Mouse (Mus musculus): ENCODE results near the gene Kcnma1.

Gene Kcnma1

GRCm38 (mm10) chr14:24014391-24014790, at the start of gene Kcnma1:
Gene Kcnma1, minus strand, starts transcription at chr14:24014491.
- in situ Hi-C loops (cut with MboI; ENCODE audit: low sequenced_read_pairs) = no loop called here

- in situ Hi-C loops (cut with MboI; ENCODE audit: low sequenced_read_pairs) = no loop called here
Measured at GRCm38 (mm10) chr14:24059747-24060146, 45.5 kb upstream of the Kcnma1 start.

GRCm38 (mm10) chr14:24059287-24059686, 45.0 kb upstream of the Kcnma1 start:
- in situ Hi-C loops (cut with MboI; ENCODE audit: low sequenced_read_pairs) = no loop called here

GRCm38 (mm10) chr14:24051821-24052220, 37.5 kb upstream of the Kcnma1 start:
- in situ Hi-C loops (cut with MboI; ENCODE audit: low sequenced_read_pairs) = no loop called here

- in situ Hi-C loops (cut with MboI; ENCODE audit: low sequenced_read_pairs) = no loop called here
Measured at GRCm38 (mm10) chr14:24036609-24037008, 22.3 kb upstream of the Kcnma1 start.

- in situ Hi-C loops (cut with MboI; ENCODE audit: low sequenced_read_pairs) = no loop called here
Measured at GRCm38 (mm10) chr14:24036208-24036535, 21.9 kb upstream of the Kcnma1 start.

GRCm38 (mm10) chr14:24035486-24036207, 21.4 kb upstream of the Kcnma1 start:
- in situ Hi-C loops (cut with MboI; ENCODE audit: low sequenced_read_pairs) = no loop called here

GRCm38 (mm10) chr14:24032876-24033389, 18.6 kb upstream of the Kcnma1 start:
- in situ Hi-C loops (cut with MboI; ENCODE audit: low sequenced_read_pairs) = no loop called here

- in situ Hi-C loops (cut with MboI; ENCODE audit: low sequenced_read_pairs) = no loop called here
Measured at GRCm38 (mm10) chr14:24032201-24032600, 17.9 kb upstream of the Kcnma1 start.

- in situ Hi-C loops (cut with MboI; ENCODE audit: low sequenced_read_pairs) = no loop called here
Measured at GRCm38 (mm10) chr14:24020718-24021117, 6.4 kb upstream of the Kcnma1 start.

- in situ Hi-C loops (cut with MboI; ENCODE audit: low sequenced_read_pairs) = no loop called here
Measured at GRCm38 (mm10) chr14:24009978-24010377, 4.3 kb downstream of the Kcnma1 start.

GRCm38 (mm10) chr14:24008252-24008651, 6.0 kb downstream of the Kcnma1 start:
- in situ Hi-C loops (cut with MboI; ENCODE audit: low sequenced_read_pairs) = no loop called here

GRCm38 (mm10) chr14:24006276-24006675, 8.0 kb downstream of the Kcnma1 start:
- in situ Hi-C loops (cut with MboI; ENCODE audit: low sequenced_read_pairs) = no loop called here

- in situ Hi-C loops (cut with MboI; ENCODE audit: low sequenced_read_pairs) = no loop called here
Measured at GRCm38 (mm10) chr14:24004471-24005271, 9.6 kb downstream of the Kcnma1 start.

- in situ Hi-C loops (cut with MboI; ENCODE audit: low sequenced_read_pairs) = no loop called here
Measured at GRCm38 (mm10) chr14:24003450-24004381, 10.6 kb downstream of the Kcnma1 start.

- in situ Hi-C loops (cut with MboI; ENCODE audit: low sequenced_read_pairs) = no loop called here
Measured at GRCm38 (mm10) chr14:24002647-24003046, 11.6 kb downstream of the Kcnma1 start.

- in situ Hi-C loops (cut with MboI; ENCODE audit: low sequenced_read_pairs) = no loop called here
Measured at GRCm38 (mm10) chr14:23997912-23998311, 16.4 kb downstream of the Kcnma1 start.

GRCm38 (mm10) chr14:23995831-23996230, 18.5 kb downstream of the Kcnma1 start:
- in situ Hi-C loops (cut with MboI; ENCODE audit: low sequenced_read_pairs) = no loop called here

- in situ Hi-C loops (cut with MboI; ENCODE audit: low sequenced_read_pairs) = no loop called here
Measured at GRCm38 (mm10) chr14:23990871-23991270, 23.4 kb downstream of the Kcnma1 start.

GRCm38 (mm10) chr14:23989696-23990095, 24.6 kb downstream of the Kcnma1 start:
- in situ Hi-C loops (cut with MboI; ENCODE audit: low sequenced_read_pairs) = no loop called here

- in situ Hi-C loops (cut with MboI; ENCODE audit: low sequenced_read_pairs) = no loop called here
Measured at GRCm38 (mm10) chr14:23982205-23982604, 32.1 kb downstream of the Kcnma1 start.

Measured in CH12F3 (cell line).